ENCODE assay signal across 15 mouse cellular contexts in the genomic region with DNA sequence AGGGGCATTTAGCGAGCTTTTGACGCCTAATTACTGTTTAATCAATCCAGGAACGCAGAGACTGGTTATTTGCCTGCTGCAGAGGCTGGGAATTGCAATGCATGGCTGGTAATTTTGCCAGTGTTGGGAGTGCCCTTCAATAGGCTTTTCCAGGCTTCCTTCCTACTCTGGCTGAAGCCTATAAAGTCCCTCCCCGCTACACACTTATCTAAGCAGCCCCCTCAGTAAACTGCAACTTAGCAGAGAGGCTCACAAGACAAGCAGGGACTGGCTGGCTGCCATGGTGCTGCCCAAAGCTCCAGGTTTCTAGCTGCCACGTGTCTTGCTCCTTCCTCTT. TPM values are rescaled to one million over a fixed set of nuclear protein-coding genes. Genes with fewer than 3 reads are reported as not detected.
DNase-seq lines count a peak whose midpoint lies in the region; ATAC-seq and TF ChIP-seq lines count a peak whose summit lies in the region.
"Had no signal": no experiment of that assay in that cellular context is flagged by ENCODE, and none has a peak within 500 bp of the region (broad histone marks: within the 10 kb centered on the region; RNA-seq: fewer than 3 reads in every experiment).

No protein-coding gene starts in this region.

- H3K4me3 ChIP-seq in heart, embryonic 11.5 days (ENCODE audit: low read depth, low read length) = no peak overlapping the region
- H3K4me3 ChIP-seq in lung, embryonic 16.5 days (ENCODE audit: low read length) = no peak overlapping the region
- no peak overlapping the region for H3K4me3 ChIP-seq in embryonic facial prominence, embryonic 13.5 days
- no peak overlapping the region for H3K4me3 ChIP-seq in olfactory bulb, adult 2 months (ENCODE audit: insufficient read depth, low read depth, low read length)
- H3K4me3 ChIP-seq: liver, embryonic 13.5 days; midbrain, embryonic 13.5 days; neural tube, embryonic 12.5 days had no signal

- peaks cover 22% of the 10 kb centered on the region for H3K4me1 ChIP-seq in heart, embryonic 11.5 days (ENCODE audit: control insufficient read depth, insufficient read depth, low read length)
- H3K4me1 ChIP-seq in lung, embryonic 16.5 days (replicated peaks; ENCODE audit: control insufficient read depth, insufficient read depth, low read length) = peaks cover 32% of the 10 kb centered on the region
- H3K4me1 ChIP-seq in embryonic facial prominence, embryonic 13.5 days = peaks cover 28% of the 10 kb centered on the region
- peaks cover 29% of the 10 kb centered on the region for H3K4me1 ChIP-seq in olfactory bulb, adult 2 months (ENCODE audit: control insufficient read depth, insufficient read depth, low read length)

- no peak for TF ChIP-seq CTCF in olfactory bulb, adult 2 months (IDR thresholded peaks at IDR 0.05; ENCODE audit: insufficient read depth, low read depth, low read length)

- peak overlapping the region; percentile 1; the same call in 1 of the 2 replicates for H3K9ac ChIP-seq in heart, embryonic 11.5 days (ENCODE audit: low read depth, low read length)
- 0 out of 2 replicates have a peak overlapping the region, but pooled peaks have one; percentile 35 for H3K9ac ChIP-seq in lung, embryonic 16.5 days (ENCODE audit: low read length)
- peak overlapping the region; percentile 36; the same call in 1 of the 2 replicates for H3K9ac ChIP-seq in embryonic facial prominence, embryonic 13.5 days
- H3K9ac ChIP-seq: liver, embryonic 13.5 days; midbrain, embryonic 13.5 days; neural tube, embryonic 12.5 days had no signal

- H3K27me3 ChIP-seq in heart, embryonic 11.5 days (ENCODE audit: control insufficient read depth, insufficient read depth, low read length) = no peaks in the 10 kb centered on the region
- H3K27me3 ChIP-seq in lung, embryonic 16.5 days (ENCODE audit: control insufficient read depth, insufficient read depth, low read depth, low read length) = no peaks in the 10 kb centered on the region
- no peaks in the 10 kb centered on the region for H3K27me3 ChIP-seq in embryonic facial prominence, embryonic 13.5 days
- H3K27me3 ChIP-seq: liver, embryonic 13.5 days; midbrain, embryonic 13.5 days had no signal

- no peaks in the 10 kb centered on the region for H3K36me3 ChIP-seq in heart, embryonic 11.5 days (ENCODE audit: control insufficient read depth, insufficient read depth, low read length)
- no peaks in the 10 kb centered on the region for H3K36me3 ChIP-seq in lung, embryonic 16.5 days (ENCODE audit: control insufficient read depth, insufficient read depth, low read length)
- H3K36me3 ChIP-seq in embryonic facial prominence, embryonic 13.5 days = no peaks in the 10 kb centered on the region
- H3K36me3 ChIP-seq: liver, embryonic 13.5 days; midbrain, embryonic 13.5 days; neural tube, embryonic 12.5 days had no signal

- no peaks in the 10 kb centered on the region for H3K9me3 ChIP-seq in heart, embryonic 11.5 days (replicated peaks; ENCODE audit: control insufficient read depth, low read length)
- H3K9me3 ChIP-seq in lung, embryonic 16.5 days (ENCODE audit: control insufficient read depth, low read length) = no peaks in the 10 kb centered on the region
- H3K9me3 ChIP-seq in embryonic facial prominence, embryonic 13.5 days = no peaks in the 10 kb centered on the region
- H3K9me3 ChIP-seq: liver, embryonic 13.5 days; midbrain, embryonic 13.5 days; neural tube, embryonic 12.5 days had no signal

- WGBS in heart, embryonic 11.5 days (ENCODE audit: insufficient replicate concordance) = 9% methylated on average over 5 of the region's 5 CpGs
- 15% methylated on average over 5 of the region's 5 CpGs for WGBS in lung, embryonic 16.5 days
- WGBS in embryonic facial prominence, embryonic 13.5 days = 18% methylated on average over 5 of the region's 5 CpGs
- 10% methylated on average over 5 of the region's 5 CpGs for WGBS in olfactory bulb, adult 2 months

- no peak for ATAC-seq in heart, embryonic 11.5 days (replicated peaks; ENCODE audit: insufficient number of reproducible peaks, low FRiP score, low TSS enrichment)
- peak; percentile 56 for ATAC-seq in lung, embryonic 16.5 days (ENCODE audit: low read depth)
- no peak for ATAC-seq in embryonic facial prominence, embryonic 13.5 days (ENCODE audit: insufficient number of reproducible peaks, insufficient read depth, low FRiP score, low TSS enrichment, low read depth)
- no peak for ATAC-seq in megakaryocyte progenitor cell, adult 5-6 weeks (replicated peaks; ENCODE audit: poor library complexity)
- ATAC-seq: activated CD4-positive, CD25-positive, alpha-beta regulatory T cell, adult 4 months; midbrain, embryonic 13.5 days had no signal

- no peak for TF ChIP-seq POLR2A in olfactory bulb, adult 2 months (IDR thresholded peaks at IDR 0.05; ENCODE audit: insufficient read depth, low read depth, low read length)

- no peak for DNase-seq in heart, adult 18-20 months
- no peak for DNase-seq in lung, adult 18-20 months
- no peak for DNase-seq in embryo, embryonic 11 days
- DNase-seq: cerebellum, adult 9-11 months; kidney, adult 11 months; liver, embryonic 13.5 days; thymus, adult 2 months had no signal

- H3K27ac ChIP-seq in heart, embryonic 11.5 days (ENCODE audit: low read depth, low read length) = peak overlapping the region; percentile 73
- H3K27ac ChIP-seq in lung, embryonic 16.5 days (ENCODE audit: low read length) = peak overlapping the region; percentile 78
- peak overlapping the region; percentile 7; the same call in 1 of the 2 replicates for H3K27ac ChIP-seq in embryonic facial prominence, embryonic 13.5 days
- peak overlapping the region; percentile 84 for H3K27ac ChIP-seq in olfactory bulb, adult 2 months (ENCODE audit: insufficient read depth, low read depth, low read length)
- H3K27ac ChIP-seq: liver, embryonic 13.5 days; midbrain, embryonic 13.5 days; neural tube, embryonic 12.5 days had no signal

- no peak overlapping the region for H3K4me2 ChIP-seq in heart, embryonic 11.5 days
- peak overlapping the region; percentile 5; the same call in 1 of the 2 replicates for H3K4me2 ChIP-seq in lung, embryonic 16.5 days (ENCODE audit: low read depth, low read length)
- H3K4me2 ChIP-seq in embryonic facial prominence, embryonic 13.5 days = no peak overlapping the region
- H3K4me2 ChIP-seq: liver, embryonic 13.5 days; midbrain, embryonic 13.5 days; neural tube, embryonic 12.5 days had no signal

RNA-seq across cellular contexts. Expression of gene Tex2, which starts 26.1 kb away (rescaled TPM):
- 12.3 and 14.9 TPM in 2 replicates for polyA plus RNA-seq in heart, embryonic 11.5 days (2014; fragmentation: Nextera tagmentation; extraction: Ambion mirVana)
- 10 to 100 TPM; 41.5 to 42.0 TPM for total RNA-seq in heart, adult 18-20 months (2021)
- 10.4 and 11.5 TPM in 2 replicates for polyA plus RNA-seq in lung, embryonic 16.5 days (2015; fragmentation: Nextera tagmentation; extraction: Ambion mirVana)
- polyA plus RNA-seq in embryonic facial prominence, embryonic 13.5 days (2015; fragmentation: Nextera tagmentation; extraction: Ambion mirVana) = 8.7 and 8.9 TPM in 2 replicates
- polyA plus RNA-seq in olfactory bulb, adult 2 months (2012; ENCODE audit: insufficient read depth, insufficient read length, low replicate concordance, missing spikeins) = not detected in 2 replicates
- 48.2 and 52.8 TPM in 2 replicates for total RNA-seq in megakaryocyte progenitor cell, adult 5-6 weeks (2015)
- 77.8 and 78.5 TPM in 2 replicates for total RNA-seq in megakaryocyte progenitor cell, adult 5-6 weeks (2017)

Comparison
In these comparisons a context has a peak if more than half of its experiments do, and no peak if none do; other contexts are left out.
1. H3K27ac ChIP-seq: peak in every context shown above with its lines; median percentile 84 in olfactory bulb, adult 2 months; 78 in lung, embryonic 16.5 days; 73 in heart, embryonic 11.5 days; 7 in embryonic facial prominence, embryonic 13.5 days.